Mouse (Mus musculus) spleen, adult 2 months (tissue): ENCODE data around the gene Ece1.

Experiments used
- CTCF ChIP-seq: fragments of 200-500 bp; IDR thresholded peaks from 2 replicates; pipeline ENCODE4 v1.5.1; 2011; ENCODE audit warnings: mild to moderate bottlenecking, inconsistent platforms; ENCODE audit not compliant: insufficient read depth, insufficient read length, insufficient replicate concordance; ENCODE audit errors: extremely low read depth
- POLR2A ChIP-seq: fragments of 200-500 bp; IDR thresholded peaks from 2 replicates; pipeline ENCODE4 v1.6.1; 2011; ENCODE audit warnings: low read depth, low read length, inconsistent platforms

- no peak for TF ChIP-seq CTCF
- no peak for TF ChIP-seq POLR2A
Observed at GRCm38 (mm10) chr4:137936134-137936533, 74.1 kb downstream of the Ece1 start.
